Mouse (Mus musculus) myocyte (in vitro differentiated cells): ENCODE measurements at regions not wholly inside any gene's neighbourhood (a gene's known extent, or its start where the extent isn't known, plus 50 kb on each side); places are given as distances from the start of the nearest gene placed in this dataset.

Experiments
- CEBPB ChIP-seq: IDR thresholded peaks from 2 replicates; pipeline ENCODE4 v1.6.1; 2011; ENCODE audit warnings: mild to moderate bottlenecking, moderate library complexity; ENCODE audit not compliant: poor library complexity, insufficient read depth, severe bottlenecking
- E2F4 ChIP-seq: IDR thresholded peaks from one replicate; pipeline ENCODE4 v1.6.1; 2011; ENCODE audit warnings: mild to moderate bottlenecking, control low read depth, moderate library complexity; ENCODE audit not compliant: insufficient read depth
- MAX ChIP-seq: IDR thresholded peaks from one replicate; pipeline ENCODE4 v1.6.1; 2011; ENCODE audit warnings: low read depth, mild to moderate bottlenecking, control low read depth
- MYOD1 ChIP-seq, 3 experiments: IDR thresholded peaks; one replicate each; pipeline ENCODE4 v1.6.1; 2011; ENCODE audit warnings: control low read depth in 2 of 3, low read depth in 2 of 3, mild to moderate bottlenecking in 2 of 3, moderate library complexity in 1 of 3; ENCODE audit not compliant: insufficient read length in 2 of 3, control insufficient read depth in 1 of 3
- MYOG ChIP-seq, 3 experiments: IDR thresholded peaks; one replicate each; pipeline ENCODE4 v1.6.1; 2011; ENCODE audit warnings: control low read depth in 2 of 3, low read depth in 2 of 3, mild to moderate bottlenecking in 2 of 3; ENCODE audit not compliant: insufficient read length in 2 of 3, control insufficient read depth in 1 of 3, insufficient read depth in 1 of 3
- POLR2A ChIP-seq: IDR thresholded peaks from one replicate; pipeline ENCODE4 v1.6.1; 2011; ENCODE audit warnings: low read depth, mild to moderate bottlenecking, control low read depth, moderate library complexity; ENCODE audit not compliant: insufficient read length
- POLR2AphosphoS2 ChIP-seq: IDR thresholded peaks from one replicate; pipeline ENCODE4 v1.6.1; 2011; ENCODE audit warnings: low read depth, control low read depth; ENCODE audit not compliant: insufficient read length
- REST ChIP-seq: IDR thresholded peaks from one replicate; pipeline ENCODE4 v1.6.1; 2011; ENCODE audit warnings: mild to moderate bottlenecking, control low read depth, moderate library complexity; ENCODE audit not compliant: insufficient read depth, insufficient read length
- SRF ChIP-seq: IDR thresholded peaks from one replicate; pipeline ENCODE4 v1.6.1; 2011; ENCODE audit warnings: low read depth; ENCODE audit not compliant: control insufficient read depth, insufficient read length
- TCF12 ChIP-seq: IDR thresholded peaks from one replicate; pipeline ENCODE4 v1.6.1; 2011; ENCODE audit warnings: mild to moderate bottlenecking, control low read depth; ENCODE audit not compliant: poor library complexity, insufficient read depth, severe bottlenecking
- TCF3 ChIP-seq: IDR thresholded peaks from one replicate; pipeline ENCODE4 v1.6.1; 2011; ENCODE audit warnings: low read depth, control low read depth; ENCODE audit not compliant: insufficient read length
- USF1 ChIP-seq: IDR thresholded peaks from one replicate; pipeline ENCODE4 v1.6.1; 2011; ENCODE audit warnings: low read depth, mild to moderate bottlenecking, control low read depth, moderate library complexity

GRCm38 (mm10) chr6:117650541-117650940, 190.4 kb upstream of the Zfp637 start:
- TF ChIP-seq MYOG (IDR thresholded peaks at IDR 0.05; ENCODE audit: control insufficient read depth in 1 of 3, insufficient read depth in 1 of 3, insufficient read length in 2 of 3, low read depth in 2 of 3) (no peak), POLR2A (no peak), POLR2AphosphoS2 (no peak), TCF12 (no peak), MAX (no peak), E2F4 (no peak), USF1 (no peak), MYOD1 (IDR thresholded peaks at IDR 0.05; ENCODE audit: control insufficient read depth in 1 of 3, insufficient read length in 2 of 3, low read depth in 2 of 3) (no peak), TCF3 (no peak), REST (no peak), CEBPB (no peak), SRF (no peak)
